Mouse (Mus musculus) cerebral cortex, adult 2 months (tissue): ENCODE results near the gene Heatr1.

Experiments
- WGBS: fragments of 180-500 bp; shearing (Covaris S2); methylation state at CpG from one replicate; pipeline ENCODE4 v1.1.7; 2018; 5-methylcytosine and 5-hydroxymethylcytosine counted together

The Heatr1 gene

GRCm38 (mm10) chr13:12394609-12395505 is at the start of gene Heatr1:
TSS of gene Heatr1 (plus strand) at chr13:12395027.
- WGBS = under 1% methylated on average over 43 of the region's 43 CpGs

- WGBS = 52% methylated on average over 3 of the region's 3 CpGs
Observed at GRCm38 (mm10) chr13:12346837-12347236, 48.0 kb upstream of the Heatr1 start.

- 51% methylated on average over 13 of the region's 13 CpGs for WGBS
Observed at GRCm38 (mm10) chr13:12349197-12349824, 45.5 kb upstream of the Heatr1 start.

GRCm38 (mm10) chr13:12356184-12356583 is 38.6 kb upstream of the Heatr1 start:
- WGBS = 65% methylated on average over 4 of the region's 4 CpGs

GRCm38 (mm10) chr13:12357554-12357953 is 37.3 kb upstream of the Heatr1 start:
- WGBS = 85% methylated on average over 5 of the region's 5 CpGs

- 59% methylated on average over 4 of the region's 4 CpGs for WGBS
Observed at GRCm38 (mm10) chr13:12361486-12361885, 33.3 kb upstream of the Heatr1 start.

GRCm38 (mm10) chr13:12369041-12369621 is 25.7 kb upstream of the Heatr1 start:
- WGBS = 23% methylated on average over 8 of the region's 8 CpGs

- WGBS = 78% methylated on average over 11 of the region's 11 CpGs
Observed at GRCm38 (mm10) chr13:12369930-12370329, 24.9 kb upstream of the Heatr1 start.

- WGBS = 81% methylated on average over 3 of the region's 3 CpGs
Observed at GRCm38 (mm10) chr13:12372755-12373154, 22.1 kb upstream of the Heatr1 start.

- WGBS = 64% methylated on average over 1 of the region's 1 CpGs
Observed at GRCm38 (mm10) chr13:12376778-12377177, 18.0 kb upstream of the Heatr1 start.

- WGBS = under 1% methylated on average over 23 of the region's 23 CpGs
Observed at GRCm38 (mm10) chr13:12395571-12395970, 744 bp downstream of the Heatr1 start.

GRCm38 (mm10) chr13:12408343-12409066 is 13.7 kb downstream of the Heatr1 start:
- 68% methylated on average over 9 of the region's 9 CpGs for WGBS

GRCm38 (mm10) chr13:12412016-12412415 is 17.2 kb downstream of the Heatr1 start:
- 85% methylated on average over 8 of the region's 8 CpGs for WGBS

- WGBS = 98% methylated on average over 9 of the region's 9 CpGs
Observed at GRCm38 (mm10) chr13:12420596-12420995, 25.8 kb downstream of the Heatr1 start.

- WGBS = 97% methylated on average over 13 of the region's 13 CpGs
Observed at GRCm38 (mm10) chr13:12428556-12428955, 33.7 kb downstream of the Heatr1 start.

GRCm38 (mm10) chr13:12433843-12434242 is 39.0 kb downstream of the Heatr1 start:
- 81% methylated on average over 5 of the region's 5 CpGs for whole genome bisulfite sequencing

GRCm38 (mm10) chr13:12439586-12439985 is 44.8 kb downstream of the Heatr1 start:
- WGBS = 55% methylated on average over 3 of the region's 3 CpGs

GRCm38 (mm10) chr13:12440813-12441212 is 46.0 kb downstream of the Heatr1 start:
- 90% methylated on average over 6 of the region's 6 CpGs for WGBS

- 37% methylated on average over 2 of the region's 2 CpGs for WGBS
Observed at GRCm38 (mm10) chr13:12442008-12442587, 47.3 kb downstream of the Heatr1 start.

- 89% methylated on average over 14 of the region's 14 CpGs for WGBS
Observed at GRCm38 (mm10) chr13:12453150-12453549, 58.3 kb downstream of the Heatr1 start.

- 91% methylated on average over 7 of the region's 7 CpGs for WGBS
Observed at GRCm38 (mm10) chr13:12454686-12455390, 60.0 kb downstream of the Heatr1 start.
